Mouse (Mus musculus): ENCODE data around the gene Ptprn2. TPM values are rescaled to one million over a fixed set of nuclear protein-coding genes. Genes with fewer than 3 reads are reported as not detected.
A peak's percentile ranks its signal among the peaks of the same experiment; 100 is the strongest.

The Ptprn2 gene
- polyA plus RNA-seq (2012; ENCODE audit: insufficient read depth, insufficient read length, missing spikeins), result not detected in 2 replicates

GRCm38 (mm10) chr12:116485591-116486403, at the start of gene Ptprn2:
TSS of gene Ptprn2 (plus strand) at chr12:116485720.
- H3K4me3 ChIP-seq (ENCODE audit: insufficient read depth, low read depth, low read length), result peak within 1 kb of the TSS; percentile 51
- H3K4me1 ChIP-seq (ENCODE audit: control insufficient read depth, insufficient read depth, insufficient read length, low read length), result peaks cover 3% of the 10 kb centered on the region
- H3K27ac ChIP-seq (replicated peaks; ENCODE audit: low read depth, low read length), result no peak within 1 kb of the TSS

GRCm38 (mm10) chr12:116436125-116436524, 49.4 kb upstream of the Ptprn2 start:
- Histone ChIP-seq H3K4me3 (ENCODE audit: insufficient read depth, low read depth, low read length) (no peak overlapping the region), H3K4me1 (ENCODE audit: control insufficient read depth, insufficient read depth, insufficient read length, low read length) (no peaks in the 10 kb centered on the region), H3K27ac (replicated peaks; ENCODE audit: low read depth, low read length) (no peak overlapping the region)

- H3K27ac ChIP-seq (replicated peaks; ENCODE audit: low read depth, low read length), result no peak overlapping the region
Measured at GRCm38 (mm10) chr12:116438591-116438990, 46.9 kb upstream of the Ptprn2 start.

GRCm38 (mm10) chr12:116442184-116442583, 43.3 kb upstream of the Ptprn2 start:
- Histone ChIP-seq H3K4me3 (ENCODE audit: insufficient read depth, low read depth, low read length) (no peak overlapping the region), H3K27ac (replicated peaks; ENCODE audit: low read depth, low read length) (no peak overlapping the region), H3K4me1 (ENCODE audit: control insufficient read depth, insufficient read depth, insufficient read length, low read length) (no peaks in the 10 kb centered on the region)

More at GRCm38 (mm10) chr12:116438591-116438990, 46.9 kb upstream of the Ptprn2 start:
- H3K4me1 ChIP-seq (ENCODE audit: control insufficient read depth, insufficient read depth, insufficient read length, low read length), result no peaks in the 10 kb centered on the region
- no peak overlapping the region for H3K4me3 ChIP-seq (ENCODE audit: insufficient read depth, low read depth, low read length)

DNA sequence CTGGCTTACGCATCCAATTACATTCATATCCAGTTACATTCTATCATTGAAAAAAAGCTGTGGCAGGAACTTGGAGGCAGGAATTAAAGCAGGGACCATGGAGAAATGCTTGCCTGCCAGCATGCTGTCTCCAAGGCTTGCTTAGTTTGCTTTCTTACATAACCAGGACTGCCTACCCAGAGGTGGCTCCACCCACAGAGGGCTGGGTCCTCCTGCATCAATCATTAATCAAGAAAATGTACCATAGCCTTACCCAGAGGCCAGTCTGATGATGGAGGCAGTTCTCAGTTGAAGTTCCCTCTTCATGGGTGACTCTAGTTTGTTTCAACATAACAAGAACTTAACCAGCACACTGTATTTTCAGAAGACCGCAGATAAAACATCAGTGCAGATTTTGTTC, 36.0 kb upstream of the Ptprn2 start:
- H3K27ac ChIP-seq (replicated peaks; ENCODE audit: low read depth, low read length), result no peak overlapping the region
- no peaks in the 10 kb centered on the region for H3K4me1 ChIP-seq (ENCODE audit: control insufficient read depth, insufficient read depth, insufficient read length, low read length)
- H3K4me3 ChIP-seq (ENCODE audit: insufficient read depth, low read depth, low read length), result no peak overlapping the region

GRCm38 (mm10) chr12:116460379-116461065, 25.0 kb upstream of the Ptprn2 start:
- Histone ChIP-seq H3K4me3 (ENCODE audit: insufficient read depth, low read depth, low read length) (no peak overlapping the region), H3K27ac (replicated peaks; ENCODE audit: low read depth, low read length) (no peak overlapping the region), H3K4me1 (ENCODE audit: control insufficient read depth, insufficient read depth, insufficient read length, low read length) (no peaks in the 10 kb centered on the region)

- H3K4me3 ChIP-seq (ENCODE audit: insufficient read depth, low read depth, low read length), result no peak overlapping the region
- H3K27ac ChIP-seq (replicated peaks; ENCODE audit: low read depth, low read length), result no peak overlapping the region
- no peaks in the 10 kb centered on the region for H3K4me1 ChIP-seq (ENCODE audit: control insufficient read depth, insufficient read depth, insufficient read length, low read length)
Measured at GRCm38 (mm10) chr12:116467030-116467429, 18.5 kb upstream of the Ptprn2 start.

- Histone ChIP-seq H3K27ac (replicated peaks; ENCODE audit: low read depth, low read length) (no peak overlapping the region), H3K4me1 (ENCODE audit: control insufficient read depth, insufficient read depth, insufficient read length, low read length) (no peaks in the 10 kb centered on the region), H3K4me3 (ENCODE audit: insufficient read depth, low read depth, low read length) (no peak overlapping the region)
Measured at GRCm38 (mm10) chr12:116468348-116468747, 17.2 kb upstream of the Ptprn2 start.

- H3K4me1 ChIP-seq (ENCODE audit: control insufficient read depth, insufficient read depth, insufficient read length, low read length), result no peaks in the 10 kb centered on the region
- H3K4me3 ChIP-seq (ENCODE audit: insufficient read depth, low read depth, low read length), result no peak overlapping the region
- no peak overlapping the region for H3K27ac ChIP-seq (replicated peaks; ENCODE audit: low read depth, low read length)
Measured at GRCm38 (mm10) chr12:116469096-116469495, 16.4 kb upstream of the Ptprn2 start.

DNA sequence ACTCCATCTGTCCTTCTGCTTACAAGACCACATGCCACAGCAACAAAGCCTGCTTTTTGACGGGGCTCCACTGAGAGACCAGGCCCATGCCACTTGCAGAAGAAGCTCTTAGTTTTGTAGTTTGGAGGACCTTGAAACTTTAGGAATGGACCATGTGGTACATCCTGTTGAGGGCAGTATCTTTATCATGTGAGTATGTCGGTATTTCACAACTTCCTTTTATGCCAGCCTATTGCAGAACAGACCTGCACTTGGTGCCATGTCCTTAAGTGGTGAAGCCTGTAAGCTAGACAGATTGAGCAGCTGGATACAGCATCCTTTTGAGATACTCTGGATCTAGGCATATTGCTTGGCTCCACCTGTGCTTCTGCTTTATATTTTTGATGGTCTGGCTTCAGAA, 12.3 kb upstream of the Ptprn2 start:
- Histone ChIP-seq H3K27ac (replicated peaks; ENCODE audit: low read depth, low read length) (no peak overlapping the region), H3K4me3 (ENCODE audit: insufficient read depth, low read depth, low read length) (no peak overlapping the region), H3K4me1 (ENCODE audit: control insufficient read depth, insufficient read depth, insufficient read length, low read length) (no peaks in the 10 kb centered on the region)

DNA sequence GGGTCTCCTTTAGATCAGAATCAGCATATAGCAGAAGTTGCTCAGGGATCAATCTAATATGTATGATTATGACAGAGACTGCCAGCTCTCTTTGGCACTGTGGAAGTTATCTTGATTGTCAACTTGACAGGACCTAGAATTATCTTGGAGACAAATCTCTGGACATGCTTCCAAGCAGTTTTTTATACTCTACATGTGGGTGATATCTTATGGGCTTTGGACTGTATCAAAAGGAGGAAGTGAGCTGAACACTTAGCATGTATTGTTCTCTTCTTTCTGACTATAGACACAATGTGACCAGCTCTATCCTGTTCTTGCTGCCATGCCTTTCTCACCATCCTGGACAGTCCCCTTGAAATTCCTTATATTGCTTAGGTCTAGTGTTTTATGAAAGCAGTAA, 11.8 kb upstream of the Ptprn2 start:
- Histone ChIP-seq H3K4me3 (ENCODE audit: insufficient read depth, low read depth, low read length) (no peak overlapping the region), H3K27ac (replicated peaks; ENCODE audit: low read depth, low read length) (no peak overlapping the region), H3K4me1 (ENCODE audit: control insufficient read depth, insufficient read depth, insufficient read length, low read length) (no peaks in the 10 kb centered on the region)

- no peak overlapping the region for H3K4me3 ChIP-seq (ENCODE audit: insufficient read depth, low read depth, low read length)
- no peaks in the 10 kb centered on the region for H3K4me1 ChIP-seq (ENCODE audit: control insufficient read depth, insufficient read depth, insufficient read length, low read length)
- no peak overlapping the region for H3K27ac ChIP-seq (replicated peaks; ENCODE audit: low read depth, low read length)
Measured at GRCm38 (mm10) chr12:116474676-116475075, 10.8 kb upstream of the Ptprn2 start.

- Histone ChIP-seq H3K27ac (replicated peaks; ENCODE audit: low read depth, low read length) (no peak overlapping the region), H3K4me1 (ENCODE audit: control insufficient read depth, insufficient read depth, insufficient read length, low read length) (no peaks in the 10 kb centered on the region), H3K4me3 (ENCODE audit: insufficient read depth, low read depth, low read length) (no peak overlapping the region)
Measured at GRCm38 (mm10) chr12:116478771-116479170, 6.7 kb upstream of the Ptprn2 start.

GRCm38 (mm10) chr12:116481921-116482320, 3.6 kb upstream of the Ptprn2 start:
- no peak overlapping the region for H3K27ac ChIP-seq (replicated peaks; ENCODE audit: low read depth, low read length)
- peaks cover 3% of the 10 kb centered on the region for H3K4me1 ChIP-seq (ENCODE audit: control insufficient read depth, insufficient read depth, insufficient read length, low read length)
- H3K4me3 ChIP-seq (ENCODE audit: insufficient read depth, low read depth, low read length), result no peak overlapping the region

DNA sequence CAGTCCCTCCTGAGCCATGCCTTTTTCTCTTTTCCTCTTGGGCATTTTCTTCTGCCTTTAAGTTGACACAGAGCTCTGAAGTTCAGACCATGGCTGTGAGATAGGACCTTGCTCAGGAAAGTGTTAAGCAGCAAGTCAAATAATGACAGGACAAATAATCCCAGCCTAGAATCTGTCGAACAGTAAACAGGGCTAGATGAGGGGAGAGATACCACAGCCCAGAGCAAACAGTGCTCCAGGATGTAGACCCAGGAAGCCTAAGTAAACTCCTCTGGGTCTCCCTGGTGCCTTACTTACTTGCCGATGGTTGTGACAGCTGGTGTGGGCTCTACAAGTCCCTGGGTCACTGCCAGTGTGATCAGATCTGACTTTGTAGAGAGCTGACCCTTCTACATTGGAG, 1.9 kb upstream of the Ptprn2 start:
- Histone ChIP-seq H3K27ac (replicated peaks; ENCODE audit: low read depth, low read length) (no peak overlapping the region), H3K4me1 (ENCODE audit: control insufficient read depth, insufficient read depth, insufficient read length, low read length) (peaks cover 3% of the 10 kb centered on the region), H3K4me3 (ENCODE audit: insufficient read depth, low read depth, low read length) (no peak overlapping the region)

GRCm38 (mm10) chr12:116484991-116485390, 529 bp upstream of the Ptprn2 start:
- no peak overlapping the region for H3K27ac ChIP-seq (replicated peaks; ENCODE audit: low read depth, low read length)
- H3K4me1 ChIP-seq (ENCODE audit: control insufficient read depth, insufficient read depth, insufficient read length, low read length), result peaks cover 3% of the 10 kb centered on the region
- H3K4me3 ChIP-seq (ENCODE audit: insufficient read depth, low read depth, low read length), result no peak overlapping the region
